8 mouse cellular contexts compared by ENCODE assay signal in genomic region chr1:153014431-153015186, GRCm38 (mm10). TPM values are rescaled to one million over a fixed set of nuclear protein-coding genes. Genes with fewer than 3 reads are reported as not detected.
DNase-seq lines count a peak whose midpoint lies in the region; ATAC-seq and TF ChIP-seq lines count a peak whose summit lies in the region.

No protein-coding gene starts in this region.

- WGBS in embryonic facial prominence, embryonic 15.5 days: 21% methylated on average over 14 of the region's 14 CpGs
- WGBS in limb, embryonic 13.5 days: 35% methylated on average over 14 of the region's 14 CpGs
- 54% methylated on average over 14 of the region's 14 CpGs for WGBS in olfactory bulb, adult 2 months

- peaks cover 2% of the 10 kb centered on the region; the same call in 1 of the 2 replicates for H3K79me2 ChIP-seq in MEL (ENCODE audit: control insufficient read depth, insufficient read depth, low read length, poor library complexity)

- TF ChIP-seq RAD21 in MEL (IDR thresholded peaks at IDR 0.05; ENCODE audit: low read depth, low read length): no peak

- H3K9ac ChIP-seq in MEL (ENCODE audit: control insufficient read depth, low read depth, low read length, poor library complexity, severe bottlenecking): peak overlapping the region; percentile 17
- H3K9ac ChIP-seq in embryonic facial prominence, embryonic 15.5 days: no peak overlapping the region
- no peak overlapping the region for H3K9ac ChIP-seq in limb, embryonic 13.5 days

- no peak for TF ChIP-seq EP300 in MEL (IDR thresholded peaks at IDR 0.05; ENCODE audit: low read depth in 1 of 2, low read length in 2 of 2)

- no peaks in the 10 kb centered on the region for H3K27me3 ChIP-seq in MEL (ENCODE audit: control insufficient read depth in 1 of 2, insufficient read depth in 2 of 2, low read length in 2 of 2)
- H3K27me3 ChIP-seq in embryonic facial prominence, embryonic 15.5 days: no peaks in the 10 kb centered on the region
- no peaks in the 10 kb centered on the region for H3K27me3 ChIP-seq in limb, embryonic 13.5 days

- H3K4me1 ChIP-seq in MEL (ENCODE audit: control insufficient read depth in 1 of 2, insufficient read depth in 2 of 2, low read length in 2 of 2): peaks cover 49 to 81% of the 10 kb centered on the region in 2 experiments
- peaks cover 16% of the 10 kb centered on the region for H3K4me1 ChIP-seq in embryonic facial prominence, embryonic 15.5 days
- peaks cover 20% of the 10 kb centered on the region for H3K4me1 ChIP-seq in limb, embryonic 13.5 days
- peaks cover 27% of the 10 kb centered on the region for H3K4me1 ChIP-seq in olfactory bulb, adult 2 months (ENCODE audit: control insufficient read depth, insufficient read depth, low read length)

- peak overlapping the region; percentile 92 for H3K27ac ChIP-seq in MEL (ENCODE audit: control insufficient read depth, low read depth, low read length)
- peak overlapping the region; percentile 73 for H3K27ac ChIP-seq in embryonic facial prominence, embryonic 15.5 days (replicated peaks)
- peak overlapping the region; percentile 48; the same call in 1 of the 2 replicates for H3K27ac ChIP-seq in limb, embryonic 13.5 days
- 0 out of 2 replicates have a peak overlapping the region, but pooled peaks have one; percentile 48 for H3K27ac ChIP-seq in olfactory bulb, adult 2 months (ENCODE audit: insufficient read depth, low read depth, low read length)

- no peak overlapping the region for H3K4me3 ChIP-seq in MEL (ENCODE audit: control insufficient read depth in 1 of 2, insufficient read depth in 1 of 2, low read depth in 2 of 2, low read length in 2 of 2)
- no peak overlapping the region for H3K4me3 ChIP-seq in embryonic facial prominence, embryonic 15.5 days (replicated peaks)
- H3K4me3 ChIP-seq in limb, embryonic 13.5 days: no peak overlapping the region
- H3K4me3 ChIP-seq in olfactory bulb, adult 2 months (ENCODE audit: insufficient read depth, low read depth, low read length): no peak overlapping the region

- H3K9me3 ChIP-seq in MEL (replicated peaks; ENCODE audit: insufficient read depth, low read length): no peaks in the 10 kb centered on the region
- H3K9me3 ChIP-seq in embryonic facial prominence, embryonic 15.5 days (replicated peaks): no peaks in the 10 kb centered on the region
- no peaks in the 10 kb centered on the region for H3K9me3 ChIP-seq in limb, embryonic 13.5 days

- no peak for TF ChIP-seq CTCF in MEL (IDR thresholded peaks at IDR 0.05 in 2 of 3, conservative IDR thresholded peaks at IDR 0.05 in 1 of 3; ENCODE audit: control insufficient read depth in 1 of 3, insufficient read depth in 1 of 3, low read depth in 2 of 3, low read length in 3 of 3, poor library complexity in 1 of 3, severe bottlenecking in 1 of 3)
- TF ChIP-seq CTCF in olfactory bulb, adult 2 months (IDR thresholded peaks at IDR 0.05; ENCODE audit: insufficient read depth, low read depth, low read length): no peak

- peaks cover 0 to 67% of the 10 kb centered on the region in 2 experiments; a peak in 2 of 4 replicates for H3K36me3 ChIP-seq in MEL (ENCODE audit: control insufficient read depth in 1 of 2, insufficient read depth in 2 of 2, low read length in 2 of 2)
- H3K36me3 ChIP-seq in embryonic facial prominence, embryonic 15.5 days: no peaks in the 10 kb centered on the region
- H3K36me3 ChIP-seq in limb, embryonic 13.5 days: no peaks in the 10 kb centered on the region

- H3K4me2 ChIP-seq in embryonic facial prominence, embryonic 15.5 days (replicated peaks): no peak overlapping the region
- no peak overlapping the region; the same call in 1 of the 2 replicates for H3K4me2 ChIP-seq in limb, embryonic 13.5 days (replicated peaks)

- no peak for TF ChIP-seq POLR2A in MEL (IDR thresholded peaks at IDR 0.05; ENCODE audit: control insufficient read depth in 1 of 2, insufficient read depth in 1 of 2, low read depth in 1 of 2, low read length in 2 of 2, poor library complexity in 1 of 2)
- TF ChIP-seq POLR2A in olfactory bulb, adult 2 months (IDR thresholded peaks at IDR 0.05; ENCODE audit: insufficient read depth, low read depth, low read length): no peak

- intact Hi-C loops in heart, postnatal 10 days (cut with DNase I): no loop called here

- no peak; the same call in 1 of the 2 replicates for ATAC-seq in embryonic facial prominence, embryonic 15.5 days (ENCODE audit: insufficient number of reproducible peaks, low FRiP score, low TSS enrichment, low read depth)
- peak; percentile 58; the same call in 1 of the 2 replicates for ATAC-seq in limb, embryonic 13.5 days (ENCODE audit: low FRiP score, low read depth)
- ATAC-seq in CD4-positive, CD25-positive, alpha-beta regulatory T cell, adult 4 months: no peak
- ATAC-seq in monocyte, adult 5-6 weeks (replicated peaks; ENCODE audit: insufficient number of reproducible peaks, low FRiP score, low TSS enrichment, poor library complexity, severe bottlenecking): no peak

- DNase-seq in MEL (ENCODE audit: low read depth, low spot score): no peak
- DNase-seq in adrenal gland, postnatal 14 days: peak; percentile 61
- DNase-seq in heart, postnatal 10 days: peak; percentile 54 to 67

TF ChIP-seq in MEL, 35 proteins besides CTCF, POLR2A, EP300 and RAD21:
- TF ChIP-seq MXI1 (IDR thresholded peaks at IDR 0.05; ENCODE audit: low read depth, low read length) (0 out of 2 replicates have a peak, but pooled peaks have one; percentile 7), MAX (IDR thresholded peaks at IDR 0.05; ENCODE audit: low read length) (no peak), SMC3 (IDR thresholded peaks at IDR 0.05; ENCODE audit: low read depth, low read length) (no peak), MYB (IDR thresholded peaks at IDR 0.05; ENCODE audit: low read depth, low read length) (no peak)

RNA-seq across cellular contexts. Expression of gene Nmnat2, which starts 59.8 kb away (rescaled TPM):
- total RNA-seq in MEL (2012; rRNA removed): 2.8 and 3.0 TPM in 2 replicates
- polyA plus RNA-seq in MEL (2012; ENCODE audit: insufficient read depth in 1 of 2, insufficient read length in 2 of 2, low read depth in 1 of 2, low replicate concordance in 2 of 2, missing spikeins in 1 of 2): 1 to 10 TPM in 1 of 2 experiments, not detected in 1; 1.3 TPM
- total RNA-seq in adrenal gland, postnatal 14 days (2021): 0.96 and 2.6 TPM in 2 replicates
- 2.5 and 2.8 TPM in 2 replicates for polyA plus RNA-seq in embryonic facial prominence, embryonic 15.5 days (2015; fragmentation: Nextera tagmentation; extraction: Ambion mirVana)
- 1 to 10 TPM; 1.0 to 1.2 TPM for total RNA-seq in heart, postnatal 10 days (2021)
- 0.91 and 1.5 TPM in 2 replicates for polyA plus RNA-seq in limb, embryonic 13.5 days (2015; fragmentation: Nextera tagmentation; extraction: Ambion mirVana)
- polyA plus RNA-seq in olfactory bulb, adult 2 months (2012; ENCODE audit: insufficient read depth, insufficient read length, low replicate concordance, missing spikeins): not detected in 2 replicates
- polyA plus RNA-seq in CD4-positive, CD25-positive, alpha-beta regulatory T cell, adult 4 months (2017; shearing (Covaris generic)): under 1 TPM; 0.78 to 0.80 TPM
- 0.38 to 2.0 TPM in 2 of 3 replicates, not detected in the other for total RNA-seq in monocyte, adult 5-6 weeks (2017)
